Mouse (Mus musculus): ENCODE data around the gene Cdiptos. TPM values are rescaled to one million over a fixed set of nuclear protein-coding genes. Genes with fewer than 3 reads are reported as not detected.
A peak's percentile ranks its signal among the peaks of the same experiment; 100 is the strongest.

The Cdiptos gene
- total RNA-seq, 4 experiments from 2014 or later, result 0.61 TPM; not detected in 3

DNA sequence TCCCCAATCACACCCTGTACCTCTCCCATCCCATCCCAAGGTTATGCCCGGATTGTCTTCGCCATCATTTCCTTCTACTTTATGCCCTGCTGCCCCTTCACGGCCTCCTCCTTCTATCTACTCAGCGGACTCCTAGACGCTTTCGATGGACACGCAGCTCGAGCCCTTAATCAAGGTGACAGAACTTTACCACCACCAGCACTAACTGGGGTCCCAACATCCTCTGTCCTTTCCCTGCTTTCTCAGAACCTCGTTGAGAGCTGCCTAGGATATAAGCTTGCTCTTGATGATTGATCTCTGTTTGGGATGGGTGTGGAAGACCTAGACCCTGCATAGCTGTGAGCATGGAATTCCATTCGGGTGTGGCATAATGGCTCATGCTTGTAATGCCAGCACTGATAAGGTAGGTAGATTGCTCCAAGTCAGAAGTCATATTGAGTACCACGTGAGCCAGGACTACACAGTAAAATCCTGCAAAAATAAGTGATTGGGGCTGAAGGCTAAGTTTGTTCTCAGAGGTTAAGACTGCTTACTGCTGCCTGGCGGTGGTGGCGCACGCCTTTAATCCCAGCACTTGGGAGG, 1.1 kb upstream of the Cdiptos start:
- DNase-seq (ENCODE audit: low spot score in 2 of 2), result no peak

DNA sequence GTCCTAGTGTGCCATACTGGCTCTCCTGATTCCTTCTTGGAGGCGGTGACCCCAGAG, 177 bp downstream of the Cdiptos start, which contains the start of gene Cdipt:
Gene Cdipt, plus strand, starts transcription at position 22 of the 57 bp plus-strand sequence.
- DNase-seq (ENCODE audit: low spot score in 2 of 2), result no peak

DNA sequence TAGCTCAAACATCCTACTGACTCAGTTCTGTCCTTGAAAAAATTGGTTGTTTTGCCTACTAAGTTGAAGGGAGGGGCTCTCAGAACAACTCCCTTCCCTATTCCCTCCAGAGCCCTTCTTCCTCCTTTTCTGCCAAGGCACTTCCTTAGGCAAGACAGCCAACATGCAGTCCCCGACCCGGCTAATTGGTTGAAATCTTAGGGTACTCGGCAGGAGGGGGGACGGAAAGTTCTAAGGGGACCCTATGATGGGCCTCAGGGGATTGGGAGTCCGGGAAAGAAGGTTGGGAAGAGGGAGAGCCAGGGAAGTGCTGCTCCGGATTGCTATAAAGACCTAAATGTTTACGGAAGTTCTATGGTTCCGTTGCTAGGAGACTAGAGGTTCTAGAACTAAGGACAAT, 405 bp downstream of the Cdiptos start:
- no peak for DNase-seq (ENCODE audit: low spot score in 2 of 2)

- no peak for DNase-seq (ENCODE audit: low spot score in 2 of 2)
Observed at GRCm38 (mm10) chr7:126967361-126967760, 8.5 kb downstream of the Cdiptos start.

- DNase-seq (ENCODE audit: low spot score in 2 of 2), result no peak
Observed at GRCm38 (mm10) chr7:126965568-126965967, 10.3 kb downstream of the Cdiptos start.

DNA sequence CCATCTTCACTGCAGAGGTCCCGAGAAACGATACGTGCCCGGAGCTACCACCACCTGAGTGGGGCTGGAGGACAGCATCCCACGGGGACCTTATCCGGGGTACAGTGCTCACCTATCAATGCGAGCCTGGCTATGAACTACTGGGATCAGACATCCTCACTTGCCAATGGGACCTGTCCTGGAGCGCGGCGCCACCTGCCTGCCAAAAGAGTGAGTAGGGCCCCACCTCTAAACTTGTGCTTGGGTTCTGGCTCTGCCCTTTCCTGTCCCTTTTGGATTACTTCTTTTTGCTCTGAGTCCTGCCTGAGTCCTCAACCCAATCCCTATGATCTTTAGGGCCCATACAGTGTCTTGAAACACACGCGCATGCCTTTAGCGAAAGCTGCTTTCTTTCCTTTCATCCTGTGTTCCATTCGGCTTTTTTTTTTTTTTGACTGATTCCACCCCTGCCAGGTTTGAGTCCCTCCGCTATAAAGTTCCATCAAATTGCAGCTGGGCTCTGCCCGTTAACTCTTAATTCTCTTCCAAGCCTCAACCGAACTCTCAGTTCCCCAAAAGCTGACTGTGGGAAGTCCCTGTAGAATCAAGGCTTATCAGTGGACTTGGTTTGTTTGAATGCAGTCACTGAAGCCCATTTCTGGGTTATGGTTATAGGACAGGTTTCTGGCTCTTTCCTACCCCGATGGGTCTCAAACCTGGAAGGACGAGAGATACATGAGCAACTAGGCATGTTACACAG, 12.2 kb downstream of the Cdiptos start:
- no peak for DNase-seq (ENCODE audit: low spot score in 2 of 2)

DNA sequence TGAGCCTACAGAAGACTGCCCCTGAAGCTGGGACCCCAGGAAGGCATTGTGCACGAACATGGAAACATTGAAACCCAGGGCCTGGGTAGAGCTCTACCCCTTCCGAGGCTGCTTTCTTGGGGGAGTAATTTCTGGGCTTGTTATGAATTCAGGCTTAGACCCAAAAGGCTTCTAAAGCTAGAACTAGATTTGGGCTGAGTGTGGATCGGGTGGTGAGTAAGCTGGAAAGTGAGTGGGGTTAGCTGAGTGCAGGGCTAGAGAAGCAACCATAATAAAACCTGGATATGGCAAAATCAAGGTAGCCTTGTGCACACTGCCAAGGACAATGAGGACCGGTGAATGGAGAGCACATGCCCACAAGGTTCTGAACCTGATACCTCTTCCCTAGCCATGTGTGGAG, 13.9 kb downstream of the Cdiptos start:
- no peak for DNase-seq (ENCODE audit: low spot score in 2 of 2)

DNA sequence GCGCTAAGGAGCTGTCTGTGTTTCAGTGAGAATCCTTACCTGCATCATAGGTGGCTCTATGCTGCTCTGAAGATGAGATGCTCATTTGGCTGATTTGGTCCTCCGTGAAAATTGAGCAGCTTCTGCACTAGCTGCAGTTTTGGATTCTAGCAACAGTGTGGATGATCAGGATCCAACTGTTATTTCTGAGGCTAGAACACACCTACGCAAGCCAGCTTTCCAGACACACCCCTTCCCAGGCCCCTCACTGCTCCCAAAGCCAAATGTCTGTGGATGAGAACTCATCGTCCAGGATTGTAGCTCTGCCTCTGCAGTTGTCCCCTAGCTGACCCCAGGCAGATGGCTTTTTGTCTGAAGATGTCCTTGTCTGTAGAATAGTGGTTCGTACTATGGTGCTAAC, 14.8 kb downstream of the Cdiptos start:
- DNase-seq (ENCODE audit: low spot score in 2 of 2), result no peak

GRCm38 (mm10) chr7:126959780-126960179, 16.1 kb downstream of the Cdiptos start:
- DNase-seq (ENCODE audit: low spot score in 2 of 2), result no peak

GRCm38 (mm10) chr7:126955125-126955524, 20.8 kb downstream of the Cdiptos start:
- DNase-seq (ENCODE audit: low spot score in 2 of 2), result no peak

DNA sequence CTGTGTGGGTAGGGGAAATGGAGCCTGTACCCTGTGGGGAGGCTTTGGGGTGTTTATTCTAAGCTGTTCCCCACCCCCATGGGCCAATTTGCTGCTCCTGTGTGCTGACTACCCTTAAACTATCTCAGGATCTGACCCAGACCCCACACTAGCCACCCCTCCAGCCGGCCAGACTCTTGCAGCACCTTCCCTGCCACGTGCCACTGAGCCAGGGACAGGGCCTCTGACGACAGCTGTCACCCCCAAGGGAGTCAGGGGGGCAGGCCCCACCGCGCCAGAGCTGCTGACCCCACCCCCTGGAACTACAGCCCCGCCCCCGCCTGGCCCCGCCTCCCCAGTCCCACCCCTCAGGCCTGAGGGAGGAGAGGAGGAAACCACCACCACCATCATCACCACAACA, 23.3 kb downstream of the Cdiptos start:
- no peak for DNase-seq (ENCODE audit: low spot score in 2 of 2)

DNA sequence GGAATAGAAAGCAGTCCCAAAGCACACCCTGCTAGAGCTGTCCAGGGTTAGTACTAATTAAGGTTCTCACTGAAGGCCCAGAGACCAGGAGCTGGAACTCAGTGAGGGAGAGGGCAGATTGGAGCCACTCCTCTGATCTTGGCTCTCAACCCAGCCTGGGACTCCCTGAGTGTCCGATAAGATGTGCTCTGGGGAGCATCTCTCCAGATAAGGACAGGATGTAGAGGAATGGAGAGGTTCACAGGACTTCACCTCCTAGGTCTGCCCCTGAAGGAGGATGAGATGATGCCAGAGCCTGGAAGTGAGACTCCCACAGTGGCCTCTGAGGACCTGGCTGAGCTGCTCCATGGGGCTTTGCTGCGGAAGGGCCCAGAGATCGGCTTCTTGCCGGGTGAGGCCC, 24.2 kb downstream of the Cdiptos start:
- no peak for DNase-seq (ENCODE audit: low spot score in 2 of 2)

GRCm38 (mm10) chr7:126950647-126951615, 25.0 kb downstream of the Cdiptos start:
- peak in 1 of 2 experiments; percentile 52 for DNase-seq (ENCODE audit: low spot score in 2 of 2)

- DNase-seq (ENCODE audit: low spot score in 2 of 2), result peak; percentile 75 to 83
Observed at GRCm38 (mm10) chr7:126949793-126950646, 25.9 kb downstream of the Cdiptos start, which contains the start of gene Sez6l2. TSS of gene Sez6l2 (plus strand) at chr7:126950563.

GRCm38 (mm10) chr7:126949403-126949792, 26.5 kb downstream of the Cdiptos start, which contains the start of gene Asphd1:
TSS of gene Asphd1 (minus strand) at chr7:126949582.
- peak; percentile 63 to 72 for DNase-seq (ENCODE audit: low spot score in 2 of 2)

GRCm38 (mm10) chr7:126948626-126949025, 27.3 kb downstream of the Cdiptos start:
- DNase-seq (ENCODE audit: low spot score in 2 of 2), result no peak

- no peak for DNase-seq (ENCODE audit: low spot score in 2 of 2)
Observed at GRCm38 (mm10) chr7:126946530-126946929, 29.4 kb downstream of the Cdiptos start.

GRCm38 (mm10) chr7:126941801-126942200, 34.1 kb downstream of the Cdiptos start:
- DNase-seq (ENCODE audit: low spot score in 2 of 2), result no peak

DNA sequence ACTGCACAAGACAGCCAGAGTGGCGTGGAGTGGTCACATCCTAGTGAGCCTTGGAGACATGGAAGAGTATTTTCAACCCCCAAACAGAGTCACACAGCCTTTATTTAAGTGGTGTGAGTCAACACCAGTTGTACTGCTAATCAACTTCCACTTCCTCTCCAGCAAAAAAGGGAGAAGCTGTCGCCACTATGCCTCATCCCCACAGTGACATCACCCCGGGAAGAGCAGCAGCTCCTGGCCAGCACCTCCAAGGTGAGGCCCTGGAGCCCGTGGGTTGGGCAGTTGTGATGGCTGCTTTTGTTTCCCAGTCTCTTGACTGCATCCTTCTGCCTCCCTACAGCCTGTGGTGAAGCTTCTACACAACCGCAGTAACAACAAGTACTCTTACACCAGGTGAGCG, 34.7 kb downstream of the Cdiptos start:
- no peak for DNase-seq (ENCODE audit: low spot score in 2 of 2)

DNA sequence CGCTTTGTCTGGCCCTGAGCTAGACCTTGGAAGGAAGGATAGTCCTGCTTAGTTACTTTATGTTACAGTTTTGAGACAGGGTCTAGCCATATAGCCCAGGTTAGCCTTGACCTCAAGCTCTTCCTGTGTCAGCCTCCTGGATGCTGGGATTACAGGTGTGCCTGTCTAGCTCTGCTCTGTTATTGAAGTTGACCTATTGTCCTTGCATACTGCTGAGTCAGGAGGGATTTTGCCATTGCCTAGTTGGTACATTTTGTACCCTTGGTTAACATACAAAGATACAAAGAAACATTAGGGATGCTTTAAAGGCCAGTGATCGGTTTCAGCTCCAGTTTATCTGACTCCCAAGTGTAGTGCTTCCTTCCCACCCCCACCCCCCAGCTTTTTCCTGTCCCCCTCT, 43.2 kb downstream of the Cdiptos start:
- DNase-seq (ENCODE audit: low spot score in 2 of 2), result no peak

GRCm38 (mm10) chr7:126929046-126929445, 46.9 kb downstream of the Cdiptos start:
- no peak for DNase-seq (ENCODE audit: low spot score in 2 of 2)
